Mouse (Mus musculus): ENCODE measurements at regions not wholly inside any gene's neighbourhood (a gene's known extent, or its start where the extent isn't known, plus 50 kb on each side); places are given as distances from the start of the nearest gene placed in this dataset.

GRCm38 (mm10) chr5:43148486-43148885 is 84.5 kb upstream of the Cpeb2 start:
- TF ChIP-seq CTCF (IDR thresholded peaks at IDR 0.05; ENCODE audit: control insufficient read depth, insufficient read depth, low read length) (no peak), POLR2A (IDR thresholded peaks at IDR 0.05; ENCODE audit: borderline replicate concordance, control insufficient read depth, low read depth, low read length) (no peak)

All from bone marrow, adult 2 months (tissue).